Mouse (Mus musculus) heart, postnatal 0 days (tissue): ENCODE measurements around the gene Phf24. TPM values are rescaled to one million over a fixed set of nuclear protein-coding genes. Genes with fewer than 3 reads are reported as not detected.
A peak's percentile ranks its signal among the peaks of the same experiment; 100 is the strongest.
"Not testable (repeated sequence)": the region's sequence is repeated elsewhere in the genome, so short reads cannot be mapped to it uniquely, and the experiment has no call there.

Experiments used
- ATAC-seq: fragments of 200-750 bp; cut with Nextera tagmentation; 2 replicates; pipeline ENCODE4 v1.8.0; 2017; ENCODE audit warnings: low read depth, moderate number of reproducible peaks, moderate library complexity; ENCODE audit not compliant: insufficient read depth
- DNase-seq: peaks from one replicate; pipeline ENCODE4 v3.0.0-alpha.2; 2016; ENCODE audit warnings: low spot score
- H3K27ac ChIP-seq: fragments of 300-500 bp; sonication (generic); 2 replicates; pipeline ENCODE4 v1.5.1; 2014; ENCODE audit warnings: low read depth, mild to moderate bottlenecking
- H3K27me3 ChIP-seq: fragments of 300-500 bp; sonication (generic); 2 replicates; pipeline ENCODE4 v1.6.1; 2014; ENCODE audit warnings: low read length, mixed read lengths; ENCODE audit not compliant: control insufficient read depth, insufficient read depth
- H3K36me3 ChIP-seq: fragments of 300-500 bp; sonication (generic); replicated peaks from 2 replicates; pipeline ENCODE4 v1.6.1; 2014; ENCODE audit warnings: low read length, mixed read lengths; ENCODE audit not compliant: control insufficient read depth, insufficient read depth
- H3K4me1 ChIP-seq: fragments of 300-500 bp; sonication (generic); 2 replicates; pipeline ENCODE4 v1.6.1; 2014; ENCODE audit warnings: antibody characterized with exemption; ENCODE audit not compliant: control insufficient read depth, insufficient read depth
- H3K4me2 ChIP-seq: fragments of 300-500 bp; sonication (generic); 2 replicates; pipeline ENCODE4 v1.6.1; 2014; ENCODE audit warnings: low read depth, mild to moderate bottlenecking, low read length, moderate library complexity
- H3K4me3 ChIP-seq: fragments of 300-500 bp; sonication (generic); 2 replicates; pipeline ENCODE4 v1.5.1; 2014; ENCODE audit warnings: low read depth, low read length
- H3K9ac ChIP-seq: fragments of 300-500 bp; sonication (generic); replicated peaks from 2 replicates; pipeline ENCODE4 v1.6.1; 2014; ENCODE audit warnings: low read depth, low read length, mixed read lengths
- H3K9me3 ChIP-seq: fragments of 300-500 bp; sonication (generic); replicated peaks from 2 replicates; pipeline ENCODE4 v1.6.1; 2016; ENCODE audit warnings: low read length; ENCODE audit not compliant: control insufficient read depth
- CTCF ChIP-seq: IDR thresholded peaks from 2 replicates; pipeline ENCODE4 v1.5.1; 2016; ENCODE audit warnings: antibody characterized with exemption, control low read depth, low read depth
- EP300 ChIP-seq: IDR thresholded peaks from 2 replicates; pipeline ENCODE4 v1.6.1; 2016; ENCODE audit warnings: antibody characterized with exemption, low read depth
- WGBS: fragments of 180-500 bp; shearing (Covaris S2); extraction: QIAGEN DNeasy Blood & Tissue Kit; methylation state at CpG from one replicate; pipeline ENCODE4 v1.1.7; 2014; 5-methylcytosine and 5-hydroxymethylcytosine counted together
- polyA plus RNA-seq: library from polyadenylated mRNA; unstranded; fragments of >200 nt; fragmentation: Nextera tagmentation; extraction: Ambion mirVana; gene quantifications from 2 replicates; pipeline ENCODE4 v1.2.1, GENCODE M21; 2015
- total RNA-seq: library from RNA; depleted of rRNA; stranded (reverse); fragments of >200 nt; gene quantifications from 2 replicates; pipeline ENCODE4 v1.2.3, GENCODE M21; 2014; ENCODE audit warnings: low replicate concordance; rRNA removed

Phf24 gene
- total and polyA plus RNA-seq, 2 experiments from 2014 or later: 4.1 to 5.0 TPM

GRCm38 (mm10) chr4:42978062-42978461 is 61.6 kb downstream of the Phf24 start:
- H3K27me3 ChIP-seq: no peaks in the 10 kb centered on the region
- H3K27ac ChIP-seq: no peak overlapping the region
- no peak overlapping the region for H3K4me3 ChIP-seq
- 88% methylated on average over 4 of the region's 4 CpGs for WGBS
- no peaks in the 10 kb centered on the region for H3K9me3 ChIP-seq
- no peak for TF ChIP-seq EP300
- TF ChIP-seq CTCF: no peak; the same call in 1 of the 2 replicates
- ATAC-seq (no peak), DNase-seq (no peak)
- H3K4me1 ChIP-seq: peaks cover 6% of the 10 kb centered on the region; the same call in 1 of the 2 replicates
- no peak overlapping the region for H3K9ac ChIP-seq
- peaks cover 50% of the 10 kb centered on the region for H3K36me3 ChIP-seq
- no peak overlapping the region for H3K4me2 ChIP-seq

GRCm38 (mm10) chr4:42980467-42980866 is 64.0 kb downstream of the Phf24 start:
- H3K4me3 ChIP-seq, ATAC-seq, H3K4me1 ChIP-seq, H3K27me3 ChIP-seq, H3K27ac ChIP-seq, H3K9me3 ChIP-seq, DNase-seq, H3K9ac ChIP-seq, H3K4me2 ChIP-seq: not testable (repeated sequence)
- 97% methylated on average over 6 of the region's 8 CpGs for WGBS
- H3K36me3 ChIP-seq: peaks cover 74% of the 10 kb centered on the region

GRCm38 (mm10) chr4:42988296-42988695 is 71.8 kb downstream of the Phf24 start:
- H3K27ac ChIP-seq: no peak overlapping the region
- 70% methylated on average over 1 of the region's 1 CpGs for WGBS
- H3K4me3 ChIP-seq: no peak overlapping the region
- DNase-seq: no peak
- no peak overlapping the region for H3K9ac ChIP-seq
- H3K36me3 ChIP-seq: peaks cover 98% of the 10 kb centered on the region
- H3K9me3 ChIP-seq: no peaks in the 10 kb centered on the region
- no peaks in the 10 kb centered on the region for H3K4me1 ChIP-seq
- no peak for ATAC-seq
- TF ChIP-seq EP300 (no peak), CTCF (0 out of 2 replicates have a peak, but pooled peaks have one; percentile 5)
- H3K27me3 ChIP-seq: no peaks in the 10 kb centered on the region
- H3K4me2 ChIP-seq: no peak overlapping the region

Other genes starting within 250 kb of the Phf24 start
- gene 4930578G10Rik, start 181.1 kb upstream of the Phf24 start, total RNA-seq: not detected in 2 replicates
- not detected in 2 replicates for gene 4930578G10Rik, start 181.1 kb upstream of the Phf24 start, polyA plus RNA-seq
- gene Ccl19, start 160.1 kb upstream of the Phf24 start, total RNA-seq: not detected in 2 replicates
- gene Ccl19, start 160.1 kb upstream of the Phf24 start, polyA plus RNA-seq: not detected in 2 replicates
- gene Ccl21a, start 142.7 kb upstream of the Phf24 start, total RNA-seq: 13.1 and 21.8 TPM in 2 replicates
- gene Ccl21a, start 142.7 kb upstream of the Phf24 start, polyA plus RNA-seq: 19.0 and 26.8 TPM in 2 replicates
- not detected in 2 replicates for gene Fam205a1, start 62.8 kb upstream of the Phf24 start, total RNA-seq
- gene Fam205a1, start 62.8 kb upstream of the Phf24 start, polyA plus RNA-seq: not detected in 2 replicates
- gene Gm12394, start 59.9 kb upstream of the Phf24 start, total RNA-seq: not detected in 2 replicates
- 0.05 and 0.07 TPM in 2 replicates for gene Gm12394, start 59.9 kb upstream of the Phf24 start, polyA plus RNA-seq
- not detected in 2 replicates for gene Fam205c, start 42.4 kb upstream of the Phf24 start, total RNA-seq
- 0.18 and 0.23 TPM in 2 replicates for gene Fam205c, start 42.4 kb upstream of the Phf24 start, polyA plus RNA-seq
- gene Dnajb5, start 33.2 kb downstream of the Phf24 start, total RNA-seq: 41.8 and 59.1 TPM in 2 replicates
- gene Dnajb5, start 33.2 kb downstream of the Phf24 start, polyA plus RNA-seq: 12.5 and 18.2 TPM in 2 replicates
- not detected in 2 replicates for gene 1700022I11Rik, start 52.9 kb downstream of the Phf24 start, total RNA-seq
- 0.19 and 0.41 TPM in 2 replicates for gene 1700022I11Rik, start 52.9 kb downstream of the Phf24 start, polyA plus RNA-seq
- gene Vcp, start 83.8 kb downstream of the Phf24 start, total RNA-seq: 166 and 201 TPM in 2 replicates
- gene Vcp, start 83.8 kb downstream of the Phf24 start, polyA plus RNA-seq: 398 and 438 TPM in 2 replicates
- 4.5 and 4.9 TPM in 2 replicates for gene Fancg, start 93.8 kb downstream of the Phf24 start, total RNA-seq
- gene Fancg, start 93.8 kb downstream of the Phf24 start, polyA plus RNA-seq: 4.6 and 4.9 TPM in 2 replicates
- gene Pigo, start 109.2 kb downstream of the Phf24 start, total RNA-seq: 11.3 and 25.2 TPM in 2 replicates
- gene Pigo, start 109.2 kb downstream of the Phf24 start, polyA plus RNA-seq: 11.4 and 12.5 TPM in 2 replicates
- 77.9 and 130 TPM in 2 replicates for gene Stoml2, start 115.0 kb downstream of the Phf24 start, total RNA-seq
- 171 and 174 TPM in 2 replicates for gene Stoml2, start 115.0 kb downstream of the Phf24 start, polyA plus RNA-seq
- gene Fam214b, start 129.6 kb downstream of the Phf24 start, total RNA-seq: 15.9 and 27.1 TPM in 2 replicates
- gene Fam214b, start 129.6 kb downstream of the Phf24 start, polyA plus RNA-seq: 12.8 and 13.4 TPM in 2 replicates
- 45.7 and 51.8 TPM in 2 replicates for gene Unc13b, start 142.3 kb downstream of the Phf24 start, total RNA-seq
- gene Unc13b, start 142.3 kb downstream of the Phf24 start, polyA plus RNA-seq: 5.1 and 5.4 TPM in 2 replicates